ENCODE assay signal across 8 mouse cellular contexts in genomic region chr3:94413031-94413679, GRCm38 (mm10). TPM values are rescaled to one million over a fixed set of nuclear protein-coding genes. Genes with fewer than 3 reads are reported as not detected.
A peak's percentile ranks its signal among the peaks of the same experiment; 100 is the strongest.
DNase-seq lines count a peak whose midpoint lies in the region; ATAC-seq lines count a peak whose summit lies in the region.

Gene Tdrkh (plus strand): TSS chr3:94413273.

- peak within 1 kb of the TSS; percentile 89 for H3K4me2 ChIP-seq in hindbrain, embryonic 13.5 days

- H3K36me3 ChIP-seq in hindbrain, embryonic 13.5 days, result no peaks in the 10 kb centered on the region

- peaks cover 17% of the 10 kb centered on the region for H3K4me1 ChIP-seq in hindbrain, embryonic 13.5 days (replicated peaks)

- H3K9ac ChIP-seq in hindbrain, embryonic 13.5 days, result peak within 1 kb of the TSS; percentile 78

- peak; percentile 99 for ATAC-seq in hindbrain, embryonic 13.5 days (ENCODE audit: low FRiP score)

- peak; percentile 84 for DNase-seq in WW6 (ENCODE audit: low read depth, low spot score)
- peak; percentile 97 to 98 for DNase-seq in cerebellum, postnatal 36 days
- DNase-seq in frontal cortex, postnatal 25 days (ENCODE audit: low spot score in 2 of 2), result peak; percentile 96 to 97
- peak; percentile 97 to 99 for DNase-seq in layer of hippocampus, postnatal 14 days (ENCODE audit: low spot score in 2 of 2)
- peak; percentile 97 for DNase-seq in lung, postnatal 10 days
- peak; percentile 90 for DNase-seq in ovary, postnatal 14 days (ENCODE audit: low spot score)
- peak; percentile 95 to 98 for DNase-seq in thymus, postnatal 10 days (ENCODE audit: low spot score in 2 of 2)

- H3K27ac ChIP-seq in hindbrain, embryonic 13.5 days, result peak within 1 kb of the TSS; percentile 88

- H3K27me3 ChIP-seq in hindbrain, embryonic 13.5 days, result no peaks in the 10 kb centered on the region

- 5% methylated on average over 52 of the region's 52 CpGs for WGBS in hindbrain, embryonic 13.5 days

- no peaks in the 10 kb centered on the region for H3K9me3 ChIP-seq in hindbrain, embryonic 13.5 days

- peak within 1 kb of the TSS; percentile 59 for H3K4me3 ChIP-seq in hindbrain, embryonic 13.5 days

RNA-seq across cellular contexts. Expression of gene Tdrkh, which starts in this region (rescaled TPM):
- 58.8 and 59.7 TPM in 2 replicates for polyA plus RNA-seq in hindbrain, embryonic 13.5 days (2015; fragmentation: Nextera tagmentation; extraction: Ambion mirVana)
- 10 to 100 TPM; 44.7 to 46.4 TPM for total RNA-seq in layer of hippocampus, postnatal 14 days (2021)

Comparison
In these comparisons a context has a peak if more than half of its experiments do, and no peak if none do; other contexts are left out.
1. Peak in every context shown above with its lines: DNase-seq, ATAC-seq, H3K4me3 ChIP-seq and H3K27ac ChIP-seq.